Mouse (Mus musculus) E14TG2a.4 (cell line): ENCODE data around the gene Usp46.

Experiments
- CTCF ChIP-seq: conservative IDR thresholded peaks from 2 replicates; pipeline ENCODE4 v1.5.1; 2014; ENCODE audit warnings: low read length
- POU5F1 ChIP-seq: IDR thresholded peaks from 2 replicates; pipeline ENCODE4 v1.6.1; 2014; ENCODE audit warnings: low read length, borderline replicate concordance

DNA sequence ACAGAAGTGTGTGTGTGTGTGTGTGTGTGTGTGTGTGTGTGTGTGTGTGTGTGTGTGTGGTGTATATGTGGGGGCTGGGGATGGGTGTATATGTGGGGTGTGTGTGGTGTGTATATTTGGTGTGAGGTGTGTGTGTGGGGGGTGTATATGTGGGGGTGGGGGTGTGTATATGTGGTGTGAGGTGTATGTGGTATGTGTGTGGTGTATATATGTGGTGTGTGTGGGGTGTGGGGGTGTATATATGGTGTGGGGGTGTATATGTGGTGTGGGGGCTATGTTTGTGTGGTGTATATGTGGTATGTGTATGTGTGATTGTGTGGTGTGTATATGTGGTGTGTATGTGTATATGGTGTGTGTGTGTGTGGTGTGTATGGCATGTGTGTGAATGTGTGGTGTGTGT, 73.4 kb downstream of the Usp46 start:
- TF ChIP-seq CTCF (no peak), POU5F1 (no peak)
